Mouse (Mus musculus) hindbrain, embryonic 15.5 days (tissue): ENCODE measurements at regions not wholly inside any gene's neighbourhood (a gene's known extent, or its start where the extent isn't known, plus 50 kb on each side); places are given as distances from the start of the nearest gene placed in this dataset.

ENCODE experiments used
- ATAC-seq: fragments of 200-750 bp; cut with Nextera tagmentation; 2 replicates; pipeline ENCODE4 v1.8.0; 2017; ENCODE audit warnings: low read depth, moderate number of reproducible peaks, moderate TSS enrichment; ENCODE audit not compliant: low FRiP score
- H3K27ac ChIP-seq: fragments of 300-500 bp; sonication (generic); replicated peaks from 2 replicates; pipeline ENCODE4 v1.5.1; 2015; ENCODE audit warnings: mild to moderate bottlenecking, inconsistent platforms
- H3K27me3 ChIP-seq: fragments of 300-500 bp; sonication (generic); 2 replicates; pipeline ENCODE4 v1.6.1; 2015; ENCODE audit warnings: control low read depth, inconsistent platforms
- H3K36me3 ChIP-seq: fragments of 300-500 bp; sonication (generic); 2 replicates; pipeline ENCODE4 v1.6.1; 2015; ENCODE audit warnings: control low read depth, inconsistent platforms
- H3K4me1 ChIP-seq: fragments of 300-500 bp; sonication (generic); replicated peaks from 2 replicates; pipeline ENCODE4 v1.6.1; 2015; ENCODE audit warnings: control low read depth, inconsistent platforms
- H3K4me2 ChIP-seq: fragments of 300-500 bp; sonication (generic); 2 replicates; pipeline ENCODE4 v1.6.1; 2015; ENCODE audit warnings: moderate library complexity, mild to moderate bottlenecking, inconsistent platforms
- H3K4me3 ChIP-seq: fragments of 300-500 bp; sonication (generic); 2 replicates; pipeline ENCODE4 v1.5.1; 2015; ENCODE audit warnings: mild to moderate bottlenecking, inconsistent platforms
- H3K9ac ChIP-seq: fragments of 300-500 bp; sonication (generic); 2 replicates; pipeline ENCODE4 v1.6.1; 2015; ENCODE audit warnings: inconsistent platforms
- H3K9me3 ChIP-seq: fragments of 300-500 bp; sonication (generic); 2 replicates; pipeline ENCODE4 v1.6.1; 2016; ENCODE audit warnings: control low read depth, inconsistent platforms
- WGBS: fragments of 180-500 bp; shearing (Covaris S2); methylation state at CpG from one replicate; pipeline ENCODE4 v1.1.7; 2015; 5-methylcytosine and 5-hydroxymethylcytosine counted together

GRCm38 (mm10) chr2:40342579-40342978 lies 1116.3 kb upstream of the Ppp6c start:
- Histone ChIP-seq H3K9ac (no peak overlapping the region), H3K27ac (no peak overlapping the region), H3K9me3 (no peaks in the 10 kb centered on the region), H3K27me3 (no peaks in the 10 kb centered on the region), H3K4me1 (no peaks in the 10 kb centered on the region), H3K4me3 (no peak overlapping the region), H3K36me3 (no peaks in the 10 kb centered on the region), H3K4me2 (no peak overlapping the region)
- 97% methylated on average over 1 of the region's 1 CpGs for WGBS
- ATAC-seq: no peak

- H3K27ac ChIP-seq: peak overlapping the region; percentile 25; the same call in 1 of the 2 replicates
- H3K4me3 ChIP-seq: no peak overlapping the region
- H3K36me3 ChIP-seq: no peaks in the 10 kb centered on the region
- H3K4me1 ChIP-seq: peaks cover 4% of the 10 kb centered on the region; the same call in 1 of the 2 replicates
- no peaks in the 10 kb centered on the region for H3K9me3 ChIP-seq
- no peak overlapping the region for H3K4me2 ChIP-seq
- no peak overlapping the region for H3K9ac ChIP-seq
- H3K27me3 ChIP-seq: no peaks in the 10 kb centered on the region
- ATAC-seq: peak; percentile 76; the same call in 1 of the 2 replicates
These were observed 1106.1 kb upstream of the Ppp6c start for GRCm38 (mm10) chr2:40332294-40332874.

GRCm38 (mm10) chr2:40321506-40321905 lies 1095.3 kb upstream of the Ppp6c start:
- H3K27me3 ChIP-seq: no peaks in the 10 kb centered on the region
- no peak overlapping the region for H3K4me3 ChIP-seq
- no peaks in the 10 kb centered on the region for H3K4me1 ChIP-seq
- no peak overlapping the region for H3K4me2 ChIP-seq
- H3K27ac ChIP-seq: no peak overlapping the region
- WGBS: 43% methylated on average over 2 of the region's 2 CpGs
- no peaks in the 10 kb centered on the region for H3K36me3 ChIP-seq
- H3K9me3 ChIP-seq: no peaks in the 10 kb centered on the region
- no peak for ATAC-seq
- H3K9ac ChIP-seq: no peak overlapping the region

- Histone ChIP-seq H3K4me1 (no peaks in the 10 kb centered on the region), H3K36me3 (no peaks in the 10 kb centered on the region), H3K9ac (no peak overlapping the region), H3K4me3 (no peak overlapping the region), H3K27ac (no peak overlapping the region), H3K27me3 (no peaks in the 10 kb centered on the region), H3K9me3 (no peaks in the 10 kb centered on the region), H3K4me2 (no peak overlapping the region)
- ATAC-seq: no peak
- 71% methylated on average over 3 of the region's 3 CpGs for WGBS
These were observed 1094.6 kb upstream of the Ppp6c start for GRCm38 (mm10) chr2:40320710-40321441.
